Mouse (Mus musculus) ES-Bruce4 (cell line): ENCODE data around the gene Cftr.

Experiments used
- CTCF ChIP-seq: IDR thresholded peaks from one replicate; pipeline ENCODE4 v1.8.1; 2011; ENCODE audit warnings: low read depth, low read length
- EP300 ChIP-seq: IDR thresholded peaks from 2 replicates; pipeline ENCODE4 v1.6.1; 2011; ENCODE audit warnings: low read depth, low read length; ENCODE audit not compliant: insufficient read depth
- POLR2A ChIP-seq: IDR thresholded peaks from one replicate; pipeline ENCODE4 v1.8.1; 2011; ENCODE audit warnings: low read length; ENCODE audit not compliant: insufficient read depth

- TF ChIP-seq CTCF (no peak), EP300 (no peak), POLR2A (no peak)
Observed at GRCm38 (mm10) chr6:18335393-18335792, 164.9 kb downstream of the Cftr start.
